Mouse (Mus musculus): ENCODE measurements around the gene Uckl1. TPM values are rescaled to one million over a fixed set of nuclear protein-coding genes. Genes with fewer than 3 reads are reported as not detected.

The Uckl1 gene
- total RNA-seq, 2 experiments from 2014 or later: 79.1 to 84.8 TPM

DNA sequence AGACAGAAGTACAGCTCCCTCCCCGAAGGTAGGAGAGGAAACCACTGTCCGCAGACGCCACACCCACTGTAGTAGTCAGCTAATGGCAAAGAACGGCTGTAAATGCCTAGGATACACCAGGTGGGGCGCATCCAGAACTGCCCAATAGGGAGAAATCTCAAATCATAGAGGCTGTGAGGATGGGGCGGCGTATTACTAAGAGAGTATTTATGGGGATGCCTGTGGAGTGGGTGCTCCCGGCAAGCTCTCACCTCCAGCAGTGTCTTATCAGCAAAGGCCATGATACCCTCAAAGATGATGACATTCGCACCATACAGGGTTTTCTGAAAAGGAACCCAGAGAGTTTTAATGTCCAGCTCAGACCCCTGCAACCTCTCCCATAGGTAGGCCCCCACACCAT, 10.7 kb downstream of the Uckl1 start:
- peak in 1 of 2 experiments; percentile 7 for DNase-seq (ENCODE audit: low spot score in 2 of 2)

DNA sequence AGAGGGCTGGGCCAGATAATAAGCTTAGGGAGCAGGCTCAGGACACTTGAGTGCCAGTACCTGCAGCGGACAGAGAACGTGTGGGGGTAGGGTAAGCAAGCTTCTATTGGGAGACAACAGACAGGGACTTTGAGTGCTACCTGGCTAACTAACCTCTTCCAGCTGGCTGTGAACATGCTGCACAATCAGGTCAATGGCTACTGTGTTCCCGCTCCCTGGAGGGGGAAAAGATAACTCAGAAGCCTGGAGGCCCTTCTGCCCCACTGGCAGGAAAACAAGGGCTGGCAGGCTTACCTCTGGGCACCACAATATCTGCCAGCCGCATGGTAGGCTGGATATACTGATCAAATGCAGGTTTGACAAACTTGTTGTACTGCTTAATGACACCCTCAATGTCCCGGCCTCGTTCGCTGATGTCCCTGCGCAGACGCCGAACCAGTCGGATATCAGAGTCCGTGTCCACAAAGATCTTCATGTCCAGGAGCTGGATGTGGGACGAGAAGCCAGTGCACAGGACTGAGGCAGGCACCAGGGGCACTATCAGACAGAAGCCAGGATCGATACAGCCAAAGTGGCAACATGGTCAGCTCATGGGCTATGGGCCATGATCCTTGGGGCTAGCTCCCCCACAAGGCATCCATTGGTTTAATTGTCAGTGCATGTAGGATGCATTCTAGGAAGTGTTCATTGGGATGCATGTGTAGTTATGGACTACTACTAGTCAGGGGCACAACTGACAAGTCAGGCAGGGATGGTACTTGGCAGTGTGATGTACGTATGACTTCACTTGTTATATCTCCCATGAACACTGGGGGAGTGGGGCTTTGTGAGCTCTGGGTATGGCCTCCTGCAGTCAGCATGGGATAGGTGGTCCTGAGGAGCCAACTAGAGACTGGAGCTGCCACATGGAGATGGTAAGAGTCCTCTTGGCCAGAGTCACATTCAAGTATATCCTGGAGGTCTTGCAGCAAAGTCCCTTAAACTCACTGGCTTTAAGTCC, 11.5 kb downstream of the Uckl1 start:
- DNase-seq (ENCODE audit: low spot score in 2 of 2): peak in 1 of 2 experiments; percentile 13

DNA sequence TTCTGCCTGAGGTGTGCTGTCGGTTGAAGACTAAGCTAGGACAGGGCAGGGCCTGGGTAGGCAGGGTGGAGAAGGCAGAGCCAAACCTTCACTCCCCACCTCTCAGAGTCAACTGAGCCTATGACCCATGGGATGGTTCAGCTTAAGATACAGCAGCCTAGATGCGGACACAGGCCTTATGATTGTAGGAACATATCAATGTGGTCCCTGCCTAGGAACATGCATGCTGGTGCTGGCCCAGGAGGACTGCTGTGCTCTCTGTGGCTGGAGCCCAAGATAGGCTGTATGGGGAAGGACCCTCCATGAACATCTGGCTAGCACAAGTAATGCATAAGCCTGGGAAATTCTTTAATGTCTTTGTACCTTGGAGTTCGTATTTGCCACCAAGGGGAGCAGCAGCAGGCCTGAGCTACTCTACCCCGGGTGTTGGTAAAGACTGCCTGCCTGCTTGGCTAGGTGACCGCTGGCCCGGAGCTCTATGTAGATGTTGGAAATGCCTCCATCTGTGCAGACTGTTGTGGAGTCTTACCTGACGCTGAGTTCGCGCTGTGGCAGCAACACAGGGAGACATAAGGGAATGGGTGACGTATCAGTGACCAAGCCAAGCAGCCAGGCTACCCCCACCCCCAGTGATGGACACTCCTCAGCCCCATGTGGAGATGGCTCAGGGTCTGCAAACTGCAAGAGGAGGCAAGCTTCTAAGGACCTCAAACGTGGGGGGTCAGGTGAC, 12.6 kb downstream of the Uckl1 start:
- peak in 1 of 2 experiments; percentile 15 for DNase-seq (ENCODE audit: low spot score in 2 of 2)

DNA sequence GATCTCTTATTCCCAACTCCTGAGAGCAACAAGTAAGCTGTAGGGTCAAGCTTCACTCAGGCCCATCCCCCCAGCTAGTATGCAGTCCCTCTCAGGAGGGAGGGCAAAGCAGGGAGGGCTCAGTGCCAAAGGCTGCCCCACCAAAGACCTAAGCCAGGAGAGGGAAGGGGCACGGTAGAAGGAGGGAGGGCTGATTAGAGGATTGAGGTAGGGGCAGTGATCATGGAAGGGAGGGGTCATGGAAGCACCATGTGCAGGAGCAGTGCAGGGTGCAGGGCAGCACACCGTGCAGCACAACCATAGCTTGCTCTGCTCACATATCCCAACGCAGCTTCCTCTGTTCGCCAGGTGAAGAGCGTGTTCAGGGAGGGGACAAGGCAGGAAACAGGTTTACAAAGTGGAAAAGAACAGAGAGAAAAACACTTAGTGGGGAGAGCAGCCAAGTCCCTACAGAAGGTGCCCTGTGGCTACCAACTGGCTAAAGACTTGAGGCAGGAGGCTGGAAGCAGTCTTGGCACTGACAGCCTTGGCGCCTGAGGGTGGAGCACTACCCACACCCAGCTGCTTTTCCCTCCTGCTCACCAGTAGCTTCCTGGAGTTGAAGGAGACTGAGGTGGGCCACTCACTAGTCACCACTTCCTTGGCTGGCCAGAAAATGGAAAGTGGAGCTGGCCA, 13.6 kb downstream of the Uckl1 start:
- DNase-seq (ENCODE audit: low spot score in 2 of 2): peak in 1 of 2 experiments; percentile 10

DNA sequence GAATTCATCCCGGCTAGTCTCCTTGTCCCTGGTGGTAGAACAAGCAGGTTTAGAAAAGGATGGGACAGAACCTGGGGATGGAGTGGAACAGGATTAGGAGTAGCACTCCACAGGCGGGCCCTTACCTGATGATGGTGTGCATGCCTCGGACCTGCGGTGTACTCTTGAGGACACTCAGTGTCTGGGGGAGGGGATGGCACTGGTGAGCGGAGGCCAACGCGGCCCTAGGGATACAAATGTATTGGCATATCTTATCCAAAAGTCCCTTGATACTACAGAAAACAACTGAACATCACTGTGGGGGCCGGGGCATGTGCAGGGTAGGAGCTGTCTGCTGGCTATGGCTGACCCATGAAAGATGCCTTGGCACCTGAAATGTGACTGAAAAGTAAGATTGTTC, 14.3 kb downstream of the Uckl1 start:
- DNase-seq (ENCODE audit: low spot score in 2 of 2): no peak

DNA sequence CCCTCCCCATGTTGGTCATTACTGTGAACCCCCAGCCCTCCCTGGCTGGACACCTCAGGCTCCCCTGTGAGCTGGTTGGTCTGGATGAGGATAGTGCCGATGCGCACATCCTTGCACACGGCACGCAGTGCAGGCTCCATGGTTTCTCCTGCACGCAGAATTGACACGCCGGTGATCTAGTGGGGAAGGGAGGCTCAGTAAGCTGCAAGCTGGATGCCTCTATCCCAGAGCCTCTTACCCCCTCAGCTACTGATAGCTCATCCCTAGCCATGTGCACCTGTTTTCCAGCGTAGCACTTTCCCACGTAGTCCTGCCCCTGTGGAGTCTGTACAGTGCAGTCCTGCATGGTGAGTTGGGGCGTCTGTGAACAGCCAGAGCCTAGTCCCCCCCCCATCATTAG, 14.8 kb downstream of the Uckl1 start:
- DNase-seq (ENCODE audit: low spot score in 2 of 2): no peak

DNA sequence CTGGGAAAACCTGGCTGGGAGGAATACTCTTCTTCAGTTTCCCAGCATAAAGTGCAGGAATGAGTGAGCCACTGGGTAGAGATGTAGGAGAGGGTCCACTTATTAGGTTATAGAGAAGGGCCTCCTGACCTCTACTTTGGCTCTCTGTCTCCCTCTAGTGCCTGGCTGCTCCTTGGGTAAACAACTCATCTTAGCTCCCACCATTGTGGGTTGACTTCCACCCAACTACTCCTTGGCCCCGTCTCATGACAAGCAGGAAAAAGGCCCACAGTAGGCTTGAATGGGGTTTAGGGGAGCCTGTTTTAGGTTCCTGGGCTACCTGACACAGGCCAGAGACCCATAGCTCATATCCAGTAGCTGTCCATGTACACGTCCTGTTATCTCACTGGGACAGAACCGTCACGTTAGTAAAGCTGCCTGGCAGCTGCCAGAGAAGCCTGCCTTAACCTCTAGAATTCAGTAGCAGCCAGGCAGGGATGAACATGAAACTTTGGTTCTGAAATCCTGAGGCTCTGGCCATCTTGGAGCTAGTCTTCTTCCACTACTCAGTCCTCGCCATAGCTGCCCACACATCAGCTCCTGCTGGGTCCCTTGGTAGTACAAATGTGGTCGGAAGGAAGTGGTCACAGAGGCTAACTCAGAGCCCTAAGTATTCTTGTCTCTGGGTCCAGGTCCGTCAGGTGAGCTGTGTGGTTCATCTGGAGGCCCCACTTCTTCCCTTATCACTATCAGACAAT, 16.3 kb downstream of the Uckl1 start:
- DNase-seq (ENCODE audit: low spot score in 2 of 2): peak in 1 of 2 experiments; percentile 44

DNA sequence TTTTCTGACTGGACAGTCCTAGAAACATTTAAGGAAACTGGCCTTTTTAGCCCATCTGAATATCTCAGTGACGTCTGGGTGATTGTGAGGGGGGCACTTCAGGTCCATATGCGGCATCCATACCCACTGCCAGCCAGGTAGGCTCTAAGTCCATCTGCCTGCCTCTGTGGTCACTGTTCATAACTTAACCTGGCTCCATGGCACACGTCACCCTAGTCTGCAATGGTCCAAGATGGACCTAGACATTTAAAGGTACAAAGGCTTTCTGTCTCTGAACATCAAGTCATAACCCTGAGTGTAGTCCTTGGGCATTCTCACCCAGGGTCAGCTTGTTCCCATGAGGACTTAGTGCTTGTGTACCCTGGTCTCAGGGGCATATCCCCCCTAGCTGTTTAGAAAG, 17.4 kb downstream of the Uckl1 start:
- DNase-seq (ENCODE audit: low spot score in 2 of 2): no peak

DNA sequence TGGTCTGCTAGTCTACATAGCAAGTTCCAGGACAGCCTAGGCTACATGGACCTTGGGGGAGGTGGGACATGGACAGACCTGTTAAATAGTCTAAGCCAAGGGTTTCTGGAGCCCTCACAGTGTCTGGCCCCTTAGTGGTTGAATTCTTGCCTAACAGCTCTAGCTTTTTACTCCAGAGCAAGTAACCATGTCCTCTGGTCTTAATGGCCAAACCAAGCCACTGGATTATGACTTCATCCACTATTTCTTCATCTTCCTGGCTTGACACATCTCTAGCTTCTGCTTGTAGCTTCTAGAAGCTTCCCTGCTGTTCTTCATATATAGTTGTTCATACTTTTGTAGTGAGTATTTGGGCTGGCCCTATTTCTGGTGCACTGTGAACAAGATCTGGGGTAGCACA, 30.9 kb downstream of the Uckl1 start:
- no peak for DNase-seq (ENCODE audit: low spot score in 2 of 2)

DNA sequence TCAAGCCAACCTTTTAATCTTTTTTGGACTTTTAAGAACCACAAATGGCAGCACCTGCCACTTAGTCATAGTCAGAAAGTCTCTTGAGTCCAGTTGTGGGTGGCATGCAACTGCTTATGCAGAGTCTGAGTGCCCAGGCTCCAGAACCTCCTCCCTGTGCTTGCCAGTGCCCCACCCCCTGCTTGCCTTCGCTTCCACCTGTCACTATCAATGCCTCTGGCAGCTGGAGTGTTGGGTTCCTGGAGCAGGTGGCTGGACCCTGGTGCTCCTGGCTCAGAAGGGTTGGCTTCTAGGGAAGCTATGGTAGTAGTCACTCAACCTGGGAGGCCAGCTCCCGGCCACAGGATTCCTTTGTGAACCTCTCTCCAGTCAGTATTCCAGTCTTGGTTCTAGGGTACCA, 34.5 kb downstream of the Uckl1 start:
- DNase-seq (ENCODE audit: low spot score in 2 of 2): no peak

DNA sequence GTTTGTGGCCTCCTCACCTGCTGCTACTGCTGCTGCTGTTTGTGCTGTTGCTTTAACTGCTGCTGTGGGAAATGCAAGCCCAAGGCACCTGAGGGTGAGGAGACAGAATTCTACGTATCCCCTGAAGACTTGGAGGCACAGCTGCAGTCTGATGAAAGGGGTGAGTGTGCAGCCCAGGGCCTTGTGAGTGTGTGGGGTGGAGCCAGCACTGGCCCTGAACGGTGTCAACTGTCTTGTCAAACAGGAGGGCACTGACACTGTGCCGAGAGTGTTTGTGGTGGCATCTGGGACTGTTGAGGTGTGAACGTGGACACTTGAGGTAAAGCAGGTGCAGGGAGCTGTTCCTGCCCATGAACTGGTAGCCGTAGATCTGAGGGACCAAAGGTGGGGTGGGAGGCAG, 36.0 kb downstream of the Uckl1 start:
- no peak for DNase-seq (ENCODE audit: low spot score in 2 of 2)

DNA sequence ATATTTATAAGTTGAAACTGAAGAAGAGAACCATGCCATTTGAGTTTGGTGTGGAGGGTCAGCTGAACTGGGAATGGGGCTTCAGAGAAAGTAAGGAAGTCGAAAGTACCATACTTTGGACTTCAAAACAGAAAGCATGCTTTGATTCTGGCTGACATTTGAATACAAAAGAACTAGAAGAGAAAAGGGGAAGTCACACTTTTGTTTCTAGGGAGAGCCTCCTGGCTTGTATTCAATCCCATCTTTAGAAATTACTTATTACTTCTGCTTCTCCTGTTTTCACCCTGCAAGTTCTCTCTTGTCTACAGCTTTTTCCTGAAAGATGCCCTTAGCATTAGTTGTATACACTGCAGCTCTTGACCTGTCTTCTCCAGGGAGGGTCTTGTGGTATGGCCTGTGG, 36.5 kb downstream of the Uckl1 start:
- DNase-seq (ENCODE audit: low spot score in 2 of 2): no peak

DNA sequence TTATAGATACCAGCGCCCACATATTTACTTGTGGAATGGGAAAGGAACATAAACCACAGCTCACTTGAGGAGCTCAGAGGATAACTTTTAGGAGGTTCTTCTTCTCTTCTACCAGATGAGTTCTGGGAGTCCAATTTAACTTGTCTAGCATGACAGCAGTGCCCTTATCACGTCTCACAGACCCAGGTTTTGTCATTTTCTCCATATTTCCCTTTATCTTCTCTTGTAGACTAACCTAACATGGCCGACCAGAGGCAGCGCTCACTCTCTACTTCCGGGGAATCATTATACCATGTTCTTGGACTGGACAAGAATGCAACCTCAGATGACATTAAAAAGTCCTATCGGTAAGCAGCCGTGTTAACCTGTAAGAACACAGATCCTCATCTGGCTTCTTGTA, 38.5 kb downstream of the Uckl1 start:
- no peak for DNase-seq (ENCODE audit: low spot score in 2 of 2)

DNA sequence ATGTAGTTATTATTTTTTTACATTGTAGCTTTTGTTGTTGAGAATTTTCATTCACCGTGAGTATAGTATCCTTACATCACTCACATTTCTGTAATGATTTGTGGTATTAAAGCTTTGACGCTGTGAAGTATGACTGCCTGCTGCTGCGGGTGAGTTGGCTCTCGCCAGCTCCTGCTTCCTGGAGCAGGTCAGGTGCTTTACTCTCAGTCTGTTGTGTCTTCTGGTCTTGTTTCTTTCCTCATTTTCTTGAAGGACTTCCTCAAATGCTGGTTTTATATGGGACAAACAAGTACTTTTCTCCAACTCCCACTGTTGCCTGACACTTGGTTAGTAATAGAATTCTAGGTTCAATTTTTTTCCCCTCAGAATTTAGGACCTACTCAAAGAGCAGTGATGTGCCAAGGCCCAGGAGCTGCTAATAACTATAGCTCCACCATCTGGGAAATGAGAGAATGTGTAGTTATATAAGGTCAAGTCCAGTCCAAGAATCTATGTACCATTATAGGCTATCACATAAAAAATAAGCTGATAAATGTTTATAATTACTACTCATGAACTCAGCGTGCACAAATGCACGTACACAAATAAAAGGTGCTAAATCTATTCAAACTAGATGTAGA, 42.8 kb downstream of the Uckl1 start:
- no peak for DNase-seq (ENCODE audit: low spot score in 2 of 2)

DNA sequence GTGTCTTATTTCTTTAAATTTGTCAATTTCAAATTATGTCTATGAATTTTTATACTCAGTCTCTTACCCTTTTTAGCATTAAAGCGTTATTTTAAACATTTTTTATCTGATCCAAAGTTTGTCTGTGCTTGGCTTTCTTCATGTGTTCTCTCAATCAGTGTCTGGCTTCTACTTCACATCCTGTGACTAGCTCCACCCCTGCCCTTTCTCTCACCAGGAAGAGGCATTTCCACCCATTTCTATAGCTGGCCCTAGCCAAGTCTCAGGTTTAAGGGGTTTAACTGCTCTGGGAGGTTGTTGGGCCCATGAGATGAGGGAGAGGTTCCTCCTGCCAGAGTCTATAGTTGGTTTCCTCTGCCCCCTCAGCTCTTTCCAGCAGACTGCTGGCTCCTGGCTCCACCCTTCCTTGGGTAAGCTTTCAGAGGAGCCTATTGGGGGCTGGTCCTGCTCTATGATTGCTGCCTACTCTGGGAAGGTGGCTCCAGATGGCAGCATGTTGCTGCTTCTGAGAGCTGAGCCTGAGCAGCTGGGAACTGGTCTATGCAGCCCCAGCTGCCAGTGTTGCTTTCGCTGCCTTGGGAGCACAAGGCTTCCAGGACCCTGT, 47.1 kb downstream of the Uckl1 start:
- no peak for DNase-seq (ENCODE audit: low spot score in 2 of 2)

DNA sequence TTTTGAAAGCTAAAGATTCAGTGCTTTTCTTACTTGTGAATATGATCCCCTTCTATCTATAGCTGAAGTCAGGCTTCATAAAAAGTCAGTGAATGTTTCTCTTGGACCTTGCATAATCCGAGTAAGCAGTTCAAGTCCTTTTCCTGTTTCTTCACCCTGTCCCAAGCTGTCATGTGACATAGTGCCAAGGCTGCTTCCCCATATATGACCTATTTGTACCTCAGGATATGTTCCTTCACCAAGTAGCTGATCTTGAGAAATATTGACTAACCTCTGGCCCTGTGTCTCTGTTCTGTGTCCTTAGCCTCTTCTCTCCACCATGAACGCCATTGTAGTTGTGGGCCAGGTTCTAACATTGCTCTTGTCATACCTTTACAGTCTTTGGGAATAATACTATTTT, 48.3 kb downstream of the Uckl1 start:
- DNase-seq (ENCODE audit: low spot score in 2 of 2): no peak

DNA sequence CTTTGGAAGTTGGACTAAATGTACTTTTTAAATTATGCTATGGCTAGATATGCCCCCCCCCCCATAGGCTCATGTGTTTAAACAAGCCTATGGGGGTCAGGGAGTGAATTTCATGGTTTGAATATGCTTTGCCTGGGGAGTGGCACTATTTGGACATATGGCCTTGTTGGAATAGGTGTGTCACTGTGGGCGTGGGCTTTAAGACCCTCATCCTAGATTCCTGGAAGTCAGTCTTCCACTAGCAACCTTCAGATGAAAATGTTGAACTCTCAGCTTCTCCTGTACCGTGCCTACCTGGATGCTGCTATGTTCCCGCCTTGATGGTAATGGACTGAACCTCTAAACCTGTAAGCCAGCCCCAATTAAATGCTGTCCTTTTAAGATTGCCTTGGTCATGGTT, 52.1 kb downstream of the Uckl1 start:
- DNase-seq (ENCODE audit: low spot score in 2 of 2): no peak

DNA sequence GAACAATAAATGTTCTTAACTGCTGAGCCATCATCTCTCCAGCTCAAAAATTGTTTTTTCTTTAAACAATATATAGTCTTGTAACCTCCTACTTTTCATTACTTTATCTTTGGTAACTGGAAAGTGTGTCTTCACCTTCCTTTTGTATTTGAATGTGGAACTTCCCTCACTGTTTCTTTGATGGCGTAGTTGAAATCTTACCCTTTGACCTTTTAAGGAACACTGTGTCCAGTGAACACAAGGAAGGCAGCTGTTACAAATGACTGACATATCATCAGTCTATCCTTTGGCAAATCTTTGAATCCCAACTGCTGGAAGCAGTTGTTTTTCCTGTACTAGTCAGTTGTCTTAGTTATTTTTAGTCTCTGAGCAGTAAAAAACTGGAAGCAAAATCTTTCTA, 55.6 kb downstream of the Uckl1 start:
- no peak for DNase-seq (ENCODE audit: low spot score in 2 of 2)

DNA sequence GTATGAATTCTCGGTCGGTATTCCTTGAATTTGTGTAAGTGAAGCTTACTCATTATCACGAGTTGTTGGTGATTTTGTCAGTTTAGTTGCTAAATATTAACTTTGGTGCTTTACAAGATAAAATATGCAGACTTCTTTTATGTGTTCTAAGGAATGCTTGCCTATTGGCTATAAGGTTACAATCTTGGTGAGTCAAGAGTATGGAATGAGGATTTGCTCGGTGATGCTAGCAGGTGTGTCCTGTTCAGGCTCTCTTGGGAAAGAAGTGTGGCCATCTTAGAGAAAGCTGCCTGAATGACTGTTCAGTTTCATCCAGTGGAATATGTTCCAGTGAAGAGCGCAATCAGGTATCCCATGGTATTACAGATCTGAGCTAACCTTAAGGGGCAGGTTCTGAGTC, 59.2 kb downstream of the Uckl1 start:
- DNase-seq (ENCODE audit: low spot score in 2 of 2): no peak

DNA sequence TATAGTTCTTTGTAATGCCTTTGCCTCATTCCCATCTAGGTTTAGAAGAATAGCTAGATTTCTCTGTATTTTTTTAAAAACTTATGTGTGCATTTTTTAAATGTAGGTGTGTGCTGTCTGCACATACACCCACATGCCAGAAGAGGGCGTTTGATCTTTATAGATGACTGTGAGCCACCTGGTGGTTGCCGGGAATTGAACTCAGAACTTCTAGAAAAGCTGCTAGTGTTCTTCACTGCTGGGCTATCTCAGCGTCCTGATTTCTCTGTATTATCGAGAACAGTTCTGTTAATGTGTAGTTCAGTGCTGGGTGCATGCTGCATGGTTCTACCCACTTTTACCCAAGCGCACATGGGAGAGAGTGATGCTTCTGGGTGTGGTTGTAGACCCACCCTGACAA, 61.9 kb downstream of the Uckl1 start:
- DNase-seq (ENCODE audit: low spot score in 2 of 2): no peak
